Mouse (Mus musculus) neutrophil, adult 5-6 weeks (primary cell): ENCODE data around the gene Sema4f. TPM values are rescaled to one million over a fixed set of nuclear protein-coding genes. Genes with fewer than 3 reads are reported as not detected.

Experiments used
- ATAC-seq: fragments of 151-379, 151-347 bp; 2 replicates; pipeline ENCODE4 v1.8.0; 2017; ENCODE audit warnings: mild to moderate bottlenecking, moderate TSS enrichment; ENCODE audit not compliant: insufficient number of reproducible peaks, poor library complexity, low FRiP score, severe bottlenecking; ENCODE audit errors: extremely low read depth
- total RNA-seq: library from RNA; stranded (forward); fragments of 200-1000 nt; gene quantifications from 2 replicates; pipeline ENCODE4 v1.2.3, GENCODE M21; 2017

The Sema4f gene
- total RNA-seq = 0.58 and 1.5 TPM in 2 replicates

DNA sequence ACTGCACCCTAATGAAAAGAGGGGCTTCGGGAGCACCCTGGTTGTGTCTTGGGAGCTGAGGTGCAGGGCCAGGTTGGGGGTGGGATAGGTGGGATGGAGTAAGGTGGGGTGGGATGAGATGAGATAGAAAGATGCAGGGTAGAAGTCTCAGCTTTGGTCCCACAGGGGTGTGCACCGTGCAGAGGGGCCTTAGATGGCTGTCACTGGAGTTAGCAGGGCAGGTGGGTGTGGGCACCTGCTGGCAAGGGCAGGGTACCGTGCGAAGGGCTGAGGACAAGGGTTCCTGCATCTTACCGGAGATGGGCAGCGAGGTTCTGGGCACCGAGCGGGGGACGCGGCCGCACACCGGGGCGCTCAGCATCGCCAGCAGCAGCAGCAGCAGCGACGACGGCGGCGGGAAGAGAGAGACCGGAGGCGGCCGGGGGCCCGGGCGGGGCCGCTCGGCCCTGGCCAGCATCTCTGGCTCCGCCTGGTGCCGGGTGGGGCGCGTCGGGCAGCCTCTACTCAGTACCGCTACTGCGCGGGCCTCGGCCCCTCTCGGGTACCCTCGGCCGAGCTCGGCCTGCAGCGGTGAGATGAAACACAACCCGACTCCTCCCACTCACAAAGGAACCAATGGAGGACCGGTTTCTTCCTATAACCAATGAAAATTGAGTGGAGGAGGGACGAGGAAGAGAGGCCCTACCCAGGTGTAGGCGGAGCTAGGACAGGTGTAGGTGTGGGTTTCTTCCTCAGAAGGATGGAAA lies at the start of gene Sema4f:
Sema4f (minus strand) TSS at position 603 of the 746 bp plus-strand sequence.
- ATAC-seq = peak; percentile 58

DNA sequence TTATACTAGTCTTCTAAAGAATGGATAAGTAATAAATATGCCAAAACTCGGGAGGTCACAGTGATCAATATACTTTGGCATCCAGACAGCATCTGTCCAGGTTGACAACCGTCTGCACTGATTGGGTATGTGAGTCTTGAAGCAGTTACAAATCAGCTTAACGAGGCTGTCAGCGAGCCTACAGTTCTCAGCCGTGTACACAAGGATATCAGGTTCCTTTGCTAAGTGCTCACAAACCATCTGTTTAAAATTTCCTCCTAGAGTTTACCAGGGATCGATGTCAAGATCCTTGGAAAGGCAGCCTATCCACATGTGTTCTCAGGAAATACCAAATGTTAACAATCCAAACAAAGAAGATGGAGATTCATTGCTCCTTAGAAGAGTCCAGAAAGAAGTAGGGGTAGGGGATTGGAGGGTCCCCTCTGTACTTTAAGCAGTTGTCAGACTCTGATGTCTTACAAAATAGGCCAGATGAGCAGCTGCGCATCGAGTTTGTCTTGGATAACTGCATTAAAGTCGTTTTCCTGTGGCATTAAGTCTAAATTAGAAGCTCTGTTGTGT lies 47.9 kb upstream of the Sema4f start:
- no peak for ATAC-seq

DNA sequence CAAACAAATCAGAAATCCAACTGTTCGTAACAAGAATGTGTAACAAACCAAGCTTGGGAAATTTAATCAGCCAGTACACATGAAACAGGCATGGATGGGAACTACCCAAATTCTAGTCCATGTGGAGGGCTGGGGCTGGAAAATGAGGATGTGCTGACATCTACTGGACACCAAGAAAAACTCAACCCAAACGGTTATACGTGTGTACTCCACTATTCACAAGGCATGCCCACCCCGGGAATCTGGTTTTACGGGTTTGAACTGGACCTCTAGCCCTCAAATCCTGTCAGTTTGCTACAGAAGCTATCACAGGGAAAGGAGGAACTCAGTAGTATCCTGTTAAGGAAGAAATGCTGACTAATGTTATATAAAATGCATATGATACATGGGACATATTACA lies 31.5 kb upstream of the Sema4f start:
- peak; percentile 64; the same call in 1 of the 2 replicates for ATAC-seq

DNA sequence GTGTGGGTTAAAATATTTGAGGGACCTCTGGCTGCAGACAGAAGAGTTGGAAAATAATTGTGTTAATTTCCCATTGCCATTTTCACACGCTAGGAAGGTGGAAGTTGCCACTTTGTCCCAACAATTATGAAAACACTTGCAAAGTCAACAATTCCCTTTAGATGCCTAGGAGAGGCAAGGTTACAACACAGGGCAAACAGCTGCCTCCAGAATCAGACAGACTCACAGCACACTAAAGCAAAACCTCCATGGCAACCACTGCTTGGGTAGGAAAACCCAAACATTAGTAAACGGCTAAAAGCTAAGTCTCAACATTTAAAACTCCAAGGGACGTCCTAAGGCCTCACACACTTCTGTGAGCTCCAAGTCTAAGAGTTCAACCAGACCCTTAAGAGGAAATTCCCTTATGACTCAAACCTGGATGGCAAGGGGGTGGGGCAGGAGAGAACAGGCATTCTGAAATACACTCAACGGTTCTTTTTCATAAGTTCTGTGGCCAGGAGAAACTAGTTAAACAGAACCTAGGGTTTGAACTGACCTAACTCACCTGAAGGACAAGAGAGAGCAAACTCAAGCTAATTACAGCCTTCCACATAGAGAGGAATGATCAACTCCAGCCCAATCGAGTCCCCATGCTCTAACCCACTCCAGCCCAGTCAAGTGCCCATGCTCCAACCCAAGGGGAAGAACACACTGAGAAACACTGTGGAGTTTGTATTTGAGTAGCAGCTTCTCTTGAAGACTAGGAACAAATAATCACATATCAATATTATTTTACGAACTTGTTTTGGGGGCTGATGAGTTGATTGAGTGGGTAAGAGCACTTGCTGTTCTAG lies 29.9 kb upstream of the Sema4f start:
- ATAC-seq = no peak

DNA sequence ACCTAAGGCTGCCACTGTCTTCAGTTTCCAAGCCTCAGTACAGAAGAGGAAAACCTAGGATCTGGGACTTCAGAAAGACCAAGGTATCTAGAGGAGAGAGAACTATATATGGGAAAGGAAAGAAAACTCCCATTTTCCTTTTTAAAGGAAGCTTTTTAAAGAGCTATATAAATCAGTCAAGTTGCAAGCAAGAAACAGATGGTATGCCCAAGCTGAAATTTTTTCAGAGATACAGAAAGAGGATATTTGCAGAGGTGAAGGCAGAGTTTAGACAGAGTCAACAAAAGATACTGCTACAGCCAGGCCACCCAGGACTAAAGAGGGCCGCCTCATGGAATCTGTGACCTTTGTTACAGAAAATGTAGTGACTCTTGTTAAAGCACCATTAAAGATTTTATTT lies 22.1 kb upstream of the Sema4f start:
- no peak for ATAC-seq

DNA sequence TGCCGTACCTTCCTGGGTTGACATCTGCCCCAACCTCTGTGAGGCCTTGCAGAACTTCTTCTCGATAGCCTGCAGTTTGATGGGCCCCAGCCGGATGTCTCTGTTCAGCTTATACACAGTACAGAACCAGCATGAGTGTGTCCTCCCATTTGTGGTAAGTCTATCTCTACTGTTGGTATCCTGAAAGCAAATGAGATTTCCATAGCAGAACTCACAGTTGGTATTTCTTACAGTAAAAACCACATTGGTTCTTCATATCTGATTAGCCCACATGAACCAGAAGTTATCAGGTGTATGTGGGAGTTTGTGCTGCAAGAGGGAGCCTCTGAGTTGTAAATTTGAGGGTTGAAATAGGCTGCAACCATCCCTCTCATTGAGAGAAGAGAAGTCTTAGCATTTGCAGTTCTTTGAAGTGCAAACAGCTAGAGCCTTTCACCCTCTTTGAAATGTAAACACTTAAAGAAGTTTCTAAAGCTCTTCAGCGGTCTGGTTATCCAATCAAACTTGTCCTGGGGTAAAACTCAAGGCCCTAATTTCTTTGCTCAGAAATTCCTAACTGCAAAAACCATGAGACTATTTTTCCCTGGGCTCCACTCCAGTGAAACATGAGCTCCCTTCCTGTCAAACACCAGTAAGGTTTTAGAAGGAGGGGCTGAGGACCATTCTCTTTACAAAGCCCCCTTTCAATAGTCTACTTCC lies 17.1 kb upstream of the Sema4f start:
- ATAC-seq = no peak

DNA sequence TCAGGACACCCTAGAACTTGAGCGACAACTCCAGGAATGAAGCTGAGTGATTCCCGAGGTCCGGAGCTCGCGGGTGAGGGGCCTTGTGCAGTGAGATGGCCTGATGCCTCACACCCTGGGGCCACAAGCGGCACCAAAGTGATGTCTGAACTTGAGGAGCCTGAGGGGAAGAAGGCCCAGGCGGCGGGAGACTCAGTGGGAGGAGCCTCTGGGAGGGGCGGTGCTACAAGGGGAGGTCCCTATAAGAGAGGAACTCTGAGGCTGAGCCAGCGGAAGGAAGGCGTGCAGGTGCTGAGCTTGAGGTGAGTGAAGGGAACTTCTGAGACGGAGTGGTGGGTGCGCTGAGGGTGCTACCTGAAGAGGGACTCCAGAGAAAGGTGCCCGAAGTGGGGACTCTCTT lies 7.1 kb upstream of the Sema4f start, which contains the start of gene M1ap:
M1ap (plus strand) TSS at position 252 of the 400 bp plus-strand sequence.
- ATAC-seq = no peak

DNA sequence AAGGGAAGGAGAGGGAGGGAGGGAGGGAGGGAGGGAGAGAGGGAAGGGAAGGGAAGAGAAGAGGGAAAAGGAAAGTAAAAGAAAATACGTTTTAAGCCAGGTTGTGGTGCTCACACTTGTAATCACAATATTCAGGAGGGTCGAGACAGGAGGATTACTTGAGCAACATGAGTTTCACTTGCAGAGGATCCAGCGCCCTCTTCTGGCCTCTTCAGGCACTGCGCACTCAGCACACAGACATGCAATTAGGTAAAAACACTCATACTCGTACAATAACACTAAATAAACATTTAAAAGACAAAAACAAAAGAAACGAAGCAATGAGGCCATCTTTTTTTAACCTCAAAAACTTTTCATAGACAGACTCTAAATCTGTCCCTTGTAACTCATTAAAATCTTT lies 6.2 kb upstream of the Sema4f start:
- peak; percentile 46; the same call in 1 of the 2 replicates for ATAC-seq

DNA sequence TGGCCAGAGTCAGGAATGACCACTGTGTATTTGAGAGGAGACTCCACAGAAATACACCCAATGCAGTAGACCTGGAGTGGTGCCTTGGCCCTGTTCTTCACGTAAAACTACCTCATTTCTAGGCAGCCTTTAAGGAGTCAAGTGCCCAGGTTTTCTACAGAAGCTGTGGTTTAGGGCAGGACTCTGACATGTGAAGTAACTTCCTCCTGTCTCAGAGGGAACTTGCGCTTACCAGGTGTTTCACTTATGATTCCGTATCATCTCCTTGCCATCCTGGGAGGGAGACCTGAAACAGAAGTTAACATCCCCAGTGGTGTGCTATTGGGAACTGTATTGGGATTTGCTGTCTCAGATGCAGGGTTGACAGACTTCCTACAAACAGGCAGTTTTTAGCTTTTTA lies 1.2 kb upstream of the Sema4f start:
- peak; percentile 67; the same call in 1 of the 2 replicates for ATAC-seq

DNA sequence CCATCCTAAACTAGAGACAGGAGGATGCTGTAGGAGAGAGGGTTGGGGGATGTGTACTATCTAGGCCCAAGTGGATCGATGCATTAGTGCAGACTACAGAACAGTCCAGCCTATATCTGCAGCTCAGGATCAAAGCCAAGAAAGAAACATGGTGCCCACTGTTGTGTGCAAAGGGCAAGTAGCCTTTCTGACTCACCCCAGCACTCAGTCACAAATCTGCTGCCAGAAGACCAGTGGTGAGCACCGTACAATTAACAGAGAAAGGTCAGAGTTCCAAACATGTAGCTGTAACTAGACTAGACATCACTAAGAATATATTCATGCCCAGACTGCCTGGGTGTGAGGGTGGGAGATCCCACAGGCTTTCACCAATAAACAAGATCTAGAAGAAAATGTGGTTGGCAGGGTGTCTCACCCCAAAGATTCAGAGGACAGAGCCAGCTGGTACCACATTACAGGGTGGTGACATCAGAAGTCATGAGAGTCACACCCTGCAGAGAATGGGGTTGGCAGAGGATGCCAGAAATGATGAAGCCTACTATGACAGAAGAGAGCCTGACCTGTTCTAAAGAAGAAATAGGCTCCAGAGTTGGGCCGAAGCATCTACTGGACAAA lies 4.8 kb downstream of the Sema4f start:
- ATAC-seq = no peak

DNA sequence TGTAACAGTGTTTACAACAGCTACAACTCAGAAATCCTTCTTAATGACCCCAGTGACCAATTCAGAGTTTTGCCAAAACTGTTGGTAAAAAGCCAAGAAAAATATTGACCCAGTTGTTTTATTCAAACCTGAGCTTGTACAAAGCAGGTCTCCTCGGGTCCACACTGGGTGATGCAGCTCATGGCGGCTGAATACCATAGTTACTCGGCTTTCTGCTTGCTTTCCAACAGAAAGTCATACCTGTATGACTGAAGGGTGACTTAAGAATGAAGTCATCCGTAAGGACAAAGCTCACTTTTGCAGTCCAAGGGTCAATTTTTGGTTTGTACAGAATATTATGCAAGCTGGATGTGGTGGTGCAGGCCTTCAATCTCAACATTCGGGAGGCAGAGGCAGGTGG lies 12.0 kb downstream of the Sema4f start:
- ATAC-seq = no peak

DNA sequence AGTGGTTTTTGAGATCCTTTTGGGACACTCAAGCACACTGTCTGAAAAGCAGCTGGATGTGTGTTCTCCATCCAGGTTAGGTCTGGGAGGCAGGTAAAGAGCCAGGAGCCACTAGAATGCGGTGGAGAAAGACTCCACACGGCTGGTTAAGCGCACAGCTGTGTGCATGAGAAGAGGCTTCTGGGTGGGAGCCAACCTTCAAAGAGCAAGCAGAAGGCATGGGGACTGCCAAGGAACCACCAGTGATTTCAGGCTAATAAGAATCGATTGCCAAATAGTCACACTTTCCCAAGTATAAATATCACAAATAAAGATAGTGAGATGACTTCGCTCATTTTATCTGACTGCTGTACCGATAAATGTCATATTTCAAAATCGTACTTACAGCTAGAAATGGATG lies 13.0 kb downstream of the Sema4f start:
- ATAC-seq = no peak

DNA sequence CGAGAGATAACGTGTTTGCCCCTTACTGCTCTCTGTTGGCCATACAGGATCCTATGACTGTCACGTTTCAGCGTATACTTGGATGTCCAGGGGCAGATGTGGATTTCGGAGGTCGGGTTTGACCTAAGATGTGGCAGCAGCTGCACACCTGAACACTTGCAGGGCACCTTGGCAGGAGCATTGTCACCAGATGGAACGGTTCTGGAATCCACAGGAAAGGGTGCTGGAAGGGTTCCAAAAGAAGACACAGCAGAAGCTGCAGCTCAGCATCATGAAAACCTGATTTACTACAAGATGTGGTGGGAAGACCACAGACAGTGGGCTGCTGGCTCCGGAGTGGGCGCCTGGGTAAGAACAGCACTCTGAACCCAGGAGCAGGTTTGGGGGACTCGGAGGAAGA lies 13.5 kb downstream of the Sema4f start:
- ATAC-seq = no peak

DNA sequence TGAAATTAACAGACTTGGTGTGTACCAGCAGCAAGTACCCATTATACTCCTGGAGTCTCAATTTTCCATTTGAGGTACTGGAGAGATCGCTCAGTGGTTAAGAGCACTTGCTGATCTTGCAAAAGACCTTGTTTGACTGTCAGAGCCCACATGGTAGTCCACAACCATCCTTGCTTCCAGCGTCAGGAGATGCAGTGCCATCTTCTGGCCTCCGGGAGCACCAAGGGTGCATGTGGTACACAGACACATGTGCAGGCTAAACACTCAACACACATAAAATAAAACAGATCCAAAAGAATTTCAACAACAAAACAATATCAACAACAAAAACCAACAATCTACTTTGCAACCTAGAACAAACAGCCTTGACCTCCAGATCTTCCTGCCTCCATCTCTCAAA lies 14.6 kb downstream of the Sema4f start:
- ATAC-seq = no peak

DNA sequence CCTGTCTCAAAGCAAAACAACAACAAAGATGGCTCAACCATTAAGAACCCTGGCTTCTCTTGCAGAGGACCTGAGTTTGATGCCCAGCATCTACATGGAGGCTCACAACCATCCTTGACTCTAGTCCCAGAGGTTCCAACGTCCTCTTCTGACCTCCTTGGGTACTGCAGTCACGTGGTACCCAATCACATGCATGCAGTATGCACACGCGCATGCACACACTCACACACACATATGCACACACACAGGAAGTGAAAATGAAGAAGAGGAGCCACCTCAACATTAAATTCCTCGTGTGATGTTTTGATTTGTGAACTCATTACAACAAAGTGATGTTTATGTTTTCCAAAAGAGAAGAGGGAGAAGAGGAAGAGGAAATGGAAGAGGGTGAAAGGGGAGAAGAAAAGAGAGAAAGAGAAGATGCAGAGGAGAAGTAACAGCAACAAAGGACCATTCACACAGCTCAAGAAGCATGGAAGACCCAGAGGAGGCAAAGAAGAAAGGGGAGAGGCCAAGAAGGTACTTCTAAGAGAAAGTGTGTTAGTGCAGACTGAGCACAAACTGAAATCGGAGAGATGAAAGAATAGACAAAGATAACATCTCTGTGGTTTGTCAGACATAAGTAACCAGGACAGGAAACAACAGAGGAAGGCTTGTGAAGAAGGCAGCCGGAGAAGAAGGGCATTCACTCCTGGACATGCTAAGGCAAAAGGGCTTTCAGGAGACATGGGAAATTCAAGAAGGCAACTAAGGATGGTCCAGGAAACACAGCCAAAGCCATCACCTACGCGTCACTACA lies 17.9 kb downstream of the Sema4f start:
- ATAC-seq = 0 out of 2 replicates have a peak, but pooled peaks have one; percentile 18

DNA sequence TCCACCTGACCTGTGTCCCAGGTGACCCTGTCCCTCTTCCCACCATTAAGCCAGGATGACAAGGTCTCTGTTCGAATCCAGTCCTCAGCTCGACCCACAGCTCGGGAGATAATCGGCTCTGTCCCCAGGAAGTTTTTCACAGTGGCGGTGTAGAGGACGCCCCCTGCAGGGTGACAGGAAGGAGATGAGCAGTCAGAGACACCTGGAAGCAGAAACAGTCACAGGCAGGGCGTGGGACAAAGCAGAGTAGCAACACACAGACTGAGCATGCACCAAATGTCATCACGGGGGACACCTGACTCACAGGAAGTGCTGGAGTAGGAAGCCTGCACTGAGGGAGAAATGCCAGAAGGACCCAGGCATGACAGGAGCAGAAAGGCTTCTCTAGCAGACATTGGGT lies 20.0 kb downstream of the Sema4f start:
- no peak for ATAC-seq

DNA sequence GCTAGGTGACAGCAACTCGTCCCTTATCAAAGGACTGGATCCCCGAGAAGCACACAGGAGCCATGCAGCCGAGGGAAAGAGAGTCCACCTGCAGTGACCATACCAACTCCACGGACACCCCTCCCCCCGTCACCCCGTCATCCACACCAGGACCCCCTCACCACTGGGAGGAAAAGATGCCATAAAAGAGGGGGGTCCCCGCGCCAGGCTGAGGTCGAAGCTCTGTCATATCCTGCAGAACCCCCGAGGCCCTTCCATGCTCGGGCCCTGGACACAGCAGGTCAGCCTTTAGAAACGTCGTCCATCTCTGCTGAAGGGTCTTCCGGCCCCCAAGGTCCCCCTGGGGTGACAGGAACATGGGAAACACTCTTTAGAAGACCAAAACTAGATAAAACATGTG lies 21.2 kb downstream of the Sema4f start:
- no peak for ATAC-seq

DNA sequence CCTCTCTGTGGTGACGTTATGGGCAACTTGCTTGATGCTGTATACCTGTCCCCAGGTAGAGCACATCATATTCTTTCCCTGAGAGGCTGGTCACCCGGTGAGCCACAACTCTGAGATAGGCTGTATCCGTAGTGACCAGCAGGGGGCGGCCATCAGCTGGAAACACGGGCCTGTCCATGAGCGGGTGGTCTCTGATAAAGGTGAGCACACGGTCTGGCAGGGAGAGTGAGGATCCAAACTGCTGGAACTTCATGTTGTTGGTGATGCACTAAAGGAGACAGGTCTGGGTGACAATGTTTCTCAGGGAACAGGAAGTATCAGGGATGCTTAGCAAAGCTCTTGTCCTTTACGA lies 21.8 kb downstream of the Sema4f start:
- ATAC-seq = no peak
